In the genomic region with DNA sequence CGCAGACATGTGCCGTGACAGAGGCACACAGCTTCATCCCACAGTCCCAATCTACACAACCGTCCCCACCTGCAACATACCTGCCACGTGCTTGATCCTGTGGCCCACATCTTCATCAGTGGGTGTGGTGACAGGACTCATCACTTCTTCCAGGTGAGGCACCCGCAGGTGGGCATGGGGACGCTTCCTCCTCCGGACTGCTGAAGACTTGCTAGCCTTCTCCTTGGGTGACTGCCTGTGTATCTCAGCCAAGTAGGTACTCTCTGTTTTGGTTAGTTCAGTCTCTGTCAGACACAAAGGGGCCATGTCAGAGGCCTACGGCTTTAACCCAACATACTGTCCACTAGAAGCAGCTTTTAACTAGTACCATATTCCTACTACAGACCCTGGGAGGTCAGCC, we compare ENCODE assay signal across 23 mouse cellular contexts. TPM values are rescaled to one million over a fixed set of nuclear protein-coding genes. Genes with fewer than 3 reads are reported as not detected.
A peak's percentile ranks its signal among the peaks of the same experiment; 100 is the strongest.
DNase-seq lines count a peak whose midpoint lies in the region; ATAC-seq and TF ChIP-seq lines count a peak whose summit lies in the region.
"Had no signal": no experiment of that assay in that cellular context is flagged by ENCODE, and none has a peak within 500 bp of the region (broad histone marks: within the 10 kb centered on the region; RNA-seq: fewer than 3 reads in every experiment).

No protein-coding gene starts in this region.

- WGBS in heart, embryonic 12.5 days = 83% methylated on average over 8 of the region's 8 CpGs

- H3K27ac ChIP-seq in heart, embryonic 12.5 days (ENCODE audit: poor library complexity, severe bottlenecking) = no peak overlapping the region

- no peaks in the 10 kb centered on the region for H3K9me3 ChIP-seq in heart, embryonic 12.5 days (replicated peaks)
- H3K9me3 ChIP-seq in megakaryocyte, embryonic 14.5 days = no peaks in the 10 kb centered on the region

- H3ac ChIP-seq in myocyte (ENCODE audit: control insufficient read depth, insufficient read length) = no peak overlapping the region

- H3K4me1 ChIP-seq in heart, embryonic 12.5 days (replicated peaks) = 0 out of 2 replicates have a peak, but pooled peaks cover 5% of the 10 kb centered on the region
- H3K4me1 ChIP-seq in megakaryocyte, embryonic 14.5 days = no peaks in the 10 kb centered on the region

- no peak overlapping the region for H3K9ac ChIP-seq in heart, embryonic 12.5 days

- H3K4me2 ChIP-seq in heart, embryonic 12.5 days = no peak overlapping the region
- H3K4me2 ChIP-seq in myocyte (ENCODE audit: low read depth) = no peak overlapping the region

- peak; percentile 74 for DNase-seq in heart, adult 11 months
- DNase-seq in neural tube, embryonic 10.5 days (ENCODE audit: extremely low spot score, low spot score) = no peak
- DNase-seq: adrenal gland, adult 2 months; adrenal gland, adult 8-10 months; adrenal gland, postnatal 10 days; adrenal gland, postnatal 14 days; adrenal gland, postnatal 25 days; adrenal gland, postnatal 36 days; B cell, adult 2 months; cerebellum, adult 11 months; cerebellum, adult 11-12 months; cerebellum, adult 18-20 months had no signal

- no peaks in the 10 kb centered on the region for H3K27me3 ChIP-seq in heart, embryonic 12.5 days (replicated peaks)
- no peaks in the 10 kb centered on the region for H3K27me3 ChIP-seq in megakaryocyte, embryonic 14.5 days (replicated peaks)
- no peaks in the 10 kb centered on the region for H3K27me3 ChIP-seq in myocyte (ENCODE audit: control insufficient read depth, insufficient read depth, insufficient read length)
- H3K27me3 ChIP-seq: CH12.LX, Patski had no signal

- no peak overlapping the region for H3K4me3 ChIP-seq in heart, embryonic 12.5 days
- H3K4me3 ChIP-seq in megakaryocyte, embryonic 14.5 days (replicated peaks) = peak overlapping the region; percentile 60
- no peak overlapping the region for H3K4me3 ChIP-seq in myocyte

- H3K36me3 ChIP-seq in heart, embryonic 12.5 days = peaks cover 59% of the 10 kb centered on the region
- H3K36me3 ChIP-seq in megakaryocyte, embryonic 14.5 days (replicated peaks; ENCODE audit: low read length) = peaks cover 95% of the 10 kb centered on the region
- H3K36me3 ChIP-seq in myocyte (ENCODE audit: control insufficient read depth, insufficient read depth) = peaks cover 68% of the 10 kb centered on the region
- H3K36me3 ChIP-seq: G1E had no signal

- no peaks in the 10 kb centered on the region for H3K79me2 ChIP-seq in myocyte (ENCODE audit: control insufficient read depth, insufficient read depth)

- no peak for ATAC-seq in heart, embryonic 12.5 days (ENCODE audit: insufficient number of reproducible peaks, low FRiP score)
- no peak for ATAC-seq in megakaryocyte, adult 5-6 weeks (ENCODE audit: poor library complexity, severe bottlenecking)
- ATAC-seq: activated CD4-positive, CD25-positive, alpha-beta regulatory T cell, adult 4 months; CD4-positive, CD25-positive, alpha-beta regulatory T cell, adult 4 months; Patski had no signal

- no peak for TF ChIP-seq POLR2A in myocyte (IDR thresholded peaks at IDR 0.05; ENCODE audit: insufficient read length, low read depth)

TF ChIP-seq in myocyte, 11 proteins besides CTCF, POLR2A, EP300 and RAD21:
- TF ChIP-seq POLR2AphosphoS2 (IDR thresholded peaks at IDR 0.05; ENCODE audit: insufficient read length, low read depth) (peak; percentile 66), CEBPB (IDR thresholded peaks at IDR 0.05; ENCODE audit: insufficient read depth, poor library complexity, severe bottlenecking) (no peak)

RNA-seq across cellular contexts. Expression of a gene that starts 35.2 kb away (rescaled TPM):
- 0.35 and 0.61 TPM in 2 replicates for polyA plus RNA-seq in heart, embryonic 12.5 days (2016; fragmentation: Nextera tagmentation; extraction: Ambion mirVana)
- not detected in 2 replicates for polyA plus RNA-seq in megakaryocyte, embryonic 14.5 days (2012; ENCODE audit: insufficient read depth, low replicate concordance)
- 0.87 TPM in 1 of 2 replicates, not detected in the other for total RNA-seq in megakaryocyte, adult 5-6 weeks (2015)
- not detected in 2 replicates for total RNA-seq in megakaryocyte, adult 5-6 weeks (2017)
- 0.38 TPM for polyA plus RNA-seq in myocyte (2012; fragmentation: generic; extraction: Trizol)
- total RNA-seq: MEL had no signal
- polyA plus RNA-seq: activated CD4-positive, CD25-positive, alpha-beta regulatory T cell, adult 4 months; C2C12; G1E had no signal
